Mouse (Mus musculus) ES-Bruce4 (cell line): ENCODE data around the gene Pcbp3. TPM values are rescaled to one million over a fixed set of nuclear protein-coding genes. Genes with fewer than 3 reads are reported as not detected.

Experiments used
- H3K27ac ChIP-seq: 2 replicates; pipeline ENCODE4 v1.5.1; 2012; ENCODE audit warnings: low read length, inconsistent platforms; ENCODE audit not compliant: insufficient read depth
- H3K27me3 ChIP-seq: 2 replicates; pipeline ENCODE4 v1.6.1; 2012; ENCODE audit warnings: mild to moderate bottlenecking, low read length, inconsistent platforms; ENCODE audit not compliant: control insufficient read depth, poor library complexity, insufficient read depth, severe bottlenecking
- H3K36me3 ChIP-seq: 2 replicates; pipeline ENCODE4 v1.6.1; 2012; ENCODE audit warnings: inconsistent platforms, mild to moderate bottlenecking, low read length, moderate library complexity; ENCODE audit not compliant: control insufficient read depth, poor library complexity, insufficient read depth, severe bottlenecking
- H3K4me1 ChIP-seq: one replicate; pipeline ENCODE4 v1.8.1; 2011; ENCODE audit warnings: low read length; ENCODE audit not compliant: control insufficient read depth, insufficient read depth
- H3K4me3 ChIP-seq: 2 replicates; pipeline ENCODE4 v1.5.1; 2011; ENCODE audit warnings: low read depth, mild to moderate bottlenecking, low read length
- H3K9ac ChIP-seq: 2 replicates; pipeline ENCODE4 v1.6.1; 2012; ENCODE audit warnings: low read depth, mild to moderate bottlenecking, inconsistent platforms; ENCODE audit not compliant: poor library complexity, severe bottlenecking
- H3K9me3 ChIP-seq: replicated peaks from 2 replicates; pipeline ENCODE4 v1.6.1; 2012; ENCODE audit warnings: mild to moderate bottlenecking, low read length, inconsistent platforms; ENCODE audit not compliant: control insufficient read depth, poor library complexity, insufficient read depth, severe bottlenecking
- CTCF ChIP-seq: IDR thresholded peaks from one replicate; pipeline ENCODE4 v1.8.1; 2011; ENCODE audit warnings: low read depth, low read length
- EP300 ChIP-seq: IDR thresholded peaks from 2 replicates; pipeline ENCODE4 v1.6.1; 2011; ENCODE audit warnings: low read depth, low read length; ENCODE audit not compliant: insufficient read depth
- POLR2A ChIP-seq: IDR thresholded peaks from one replicate; pipeline ENCODE4 v1.8.1; 2011; ENCODE audit warnings: low read length; ENCODE audit not compliant: insufficient read depth
- polyA plus RNA-seq: library from polyadenylated mRNA; stranded (reverse); fragments of >200 nt; gene quantifications from 2 replicates; pipeline ENCODE4 v1.2.4, GENCODE M21; 2011; ENCODE audit warnings: low read depth; ENCODE audit not compliant: missing spikeins, insufficient read depth, insufficient read length

Pcbp3 gene
- polyA plus RNA-seq, 1 experiment: 28.1 TPM

DNA sequence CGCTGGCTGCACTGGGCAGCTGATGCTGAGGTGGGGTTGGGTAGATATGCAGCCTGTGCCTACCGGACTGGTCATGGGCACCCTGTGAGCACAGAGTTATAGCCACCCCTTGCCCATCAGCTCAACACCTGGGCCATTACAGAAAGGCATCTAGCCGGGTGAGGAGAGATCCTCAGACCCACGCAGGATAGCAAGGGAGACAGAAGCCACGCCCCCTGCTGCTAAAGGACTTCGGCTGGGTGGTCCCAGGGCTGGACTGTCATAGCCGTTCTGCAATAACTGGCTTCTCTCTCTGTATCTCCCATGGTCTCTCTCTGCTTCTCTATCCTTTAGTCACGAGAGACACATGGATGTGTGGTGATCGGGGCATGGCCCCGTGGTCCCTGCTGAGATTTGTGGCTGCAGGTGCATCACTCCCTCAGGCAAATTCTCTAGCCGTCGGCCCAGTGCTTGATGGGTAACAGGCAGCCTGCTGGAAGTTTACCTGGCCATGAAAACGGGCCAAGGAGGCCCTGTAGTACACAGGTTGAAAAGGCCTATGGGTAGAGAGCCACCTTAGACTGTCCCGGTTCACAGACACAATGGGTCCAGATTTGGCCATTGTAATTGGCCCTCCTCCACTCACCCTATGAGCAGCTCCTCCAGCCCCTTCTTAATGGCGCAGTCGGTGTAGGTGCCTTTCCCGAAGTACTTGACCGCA, 238.8 kb downstream of the Pcbp3 start:
- H3K36me3 ChIP-seq: no peaks in the 10 kb centered on the region
- H3K9ac ChIP-seq: no peak overlapping the region
- H3K4me1 ChIP-seq: no peaks in the 10 kb centered on the region
- H3K27ac ChIP-seq: no peak overlapping the region
- H3K9me3 ChIP-seq: no peaks in the 10 kb centered on the region
- no peak overlapping the region for H3K4me3 ChIP-seq
- H3K27me3 ChIP-seq: no peaks in the 10 kb centered on the region
- TF ChIP-seq POLR2A (no peak), EP300 (no peak), CTCF (no peak)

GRCm38 (mm10) chr10:76721746-76722145, 239.9 kb downstream of the Pcbp3 start:
- no peak for TF ChIP-seq CTCF
- TF ChIP-seq EP300: no peak
- no peak for TF ChIP-seq POLR2A
- Histone ChIP-seq H3K27ac (no peak overlapping the region), H3K4me3 (no peak overlapping the region), H3K4me1 (no peaks in the 10 kb centered on the region), H3K9ac (no peak overlapping the region), H3K27me3 (no peaks in the 10 kb centered on the region), H3K36me3 (no peaks in the 10 kb centered on the region), H3K9me3 (no peaks in the 10 kb centered on the region)

- Histone ChIP-seq H3K9me3 (no peaks in the 10 kb centered on the region), H3K4me3 (no peak overlapping the region), H3K27ac (no peak overlapping the region), H3K27me3 (no peaks in the 10 kb centered on the region), H3K4me1 (no peaks in the 10 kb centered on the region), H3K36me3 (no peaks in the 10 kb centered on the region), H3K9ac (no peak overlapping the region)
- TF ChIP-seq CTCF: no peak
- no peak for TF ChIP-seq EP300
- no peak for TF ChIP-seq POLR2A
These were observed 240.5 kb downstream of the Pcbp3 start for GRCm38 (mm10) chr10:76721216-76721615.

DNA sequence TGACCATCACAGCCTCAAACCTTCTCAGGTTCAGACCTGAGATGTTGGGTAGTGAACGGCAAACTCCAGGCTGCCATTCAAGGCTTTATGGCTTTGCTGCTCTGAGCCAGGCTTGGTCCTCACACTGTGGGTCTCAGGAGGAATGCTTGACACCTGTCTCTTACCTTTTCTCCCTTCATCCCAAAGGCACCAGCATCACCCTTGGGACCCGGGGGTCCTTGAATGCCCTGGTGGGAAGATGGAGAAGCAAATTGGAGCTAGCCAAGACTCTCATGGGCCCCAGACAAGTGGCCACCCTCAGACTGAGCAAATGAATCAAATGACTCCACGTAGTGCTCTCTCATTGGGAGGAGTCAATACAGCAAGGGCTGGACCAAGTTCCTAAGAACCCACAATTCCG, 244.1 kb downstream of the Pcbp3 start:
- Histone ChIP-seq H3K27me3 (no peaks in the 10 kb centered on the region), H3K4me1 (no peaks in the 10 kb centered on the region), H3K36me3 (no peaks in the 10 kb centered on the region), H3K9ac (no peak overlapping the region), H3K9me3 (no peaks in the 10 kb centered on the region), H3K4me3 (no peak overlapping the region), H3K27ac (no peak overlapping the region)
- TF ChIP-seq POLR2A (no peak), CTCF (no peak)

GRCm38 (mm10) chr10:76717026-76717425, 244.7 kb downstream of the Pcbp3 start:
- TF ChIP-seq POLR2A: no peak
- no peak for TF ChIP-seq EP300
- TF ChIP-seq CTCF: no peak
- H3K4me1 ChIP-seq: no peaks in the 10 kb centered on the region
- no peaks in the 10 kb centered on the region for H3K36me3 ChIP-seq
- H3K9me3 ChIP-seq: no peaks in the 10 kb centered on the region
- H3K27me3 ChIP-seq: no peaks in the 10 kb centered on the region
- no peak overlapping the region for H3K27ac ChIP-seq
- no peak overlapping the region for H3K4me3 ChIP-seq
- H3K9ac ChIP-seq: no peak overlapping the region

DNA sequence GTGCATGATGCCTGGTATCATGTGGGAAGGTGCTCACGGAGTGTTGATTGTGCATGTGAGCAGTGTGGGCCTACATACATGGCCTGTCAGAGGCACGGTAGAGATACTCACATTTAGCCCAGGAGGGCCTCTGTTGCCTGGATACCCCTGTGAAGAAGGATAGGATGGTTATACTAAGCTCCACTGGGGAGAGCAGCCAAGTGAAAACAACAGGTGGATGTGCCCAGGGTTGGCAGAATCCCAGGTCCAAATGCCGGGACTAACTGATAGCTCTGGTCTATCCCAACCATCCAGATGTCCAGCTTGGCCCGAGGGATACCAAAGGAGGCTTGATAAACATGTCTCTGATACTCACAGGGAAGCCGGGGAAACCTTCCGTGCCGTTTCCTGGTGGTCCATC, 247.4 kb downstream of the Pcbp3 start:
- Histone ChIP-seq H3K36me3 (no peaks in the 10 kb centered on the region), H3K27me3 (no peaks in the 10 kb centered on the region), H3K27ac (no peak overlapping the region), H3K4me3 (no peak overlapping the region), H3K4me1 (no peaks in the 10 kb centered on the region), H3K9me3 (no peaks in the 10 kb centered on the region), H3K9ac (no peak overlapping the region)
- TF ChIP-seq EP300 (no peak), CTCF (no peak), POLR2A (no peak)
